Mouse (Mus musculus) olfactory bulb, adult 2 months (tissue): ENCODE results near the gene Farp1. TPM values are rescaled to one million over a fixed set of nuclear protein-coding genes. Genes with fewer than 3 reads are reported as not detected.

Experiments used
- H3K27ac ChIP-seq: fragments of 200-500 bp; 2 replicates; pipeline ENCODE4 v1.5.1; 2012; ENCODE audit warnings: low read depth, low read length; ENCODE audit not compliant: insufficient read depth
- H3K4me1 ChIP-seq: fragments of 200-500 bp; 2 replicates; pipeline ENCODE4 v1.6.1; 2012; ENCODE audit warnings: low read length; ENCODE audit not compliant: control insufficient read depth, insufficient read depth
- H3K4me3 ChIP-seq: fragments of 200-500 bp; 2 replicates; pipeline ENCODE4 v1.5.1; 2012; ENCODE audit warnings: mild to moderate bottlenecking, low read depth, low read length, moderate library complexity; ENCODE audit not compliant: insufficient read depth
- CTCF ChIP-seq: fragments of 200-500 bp; IDR thresholded peaks from 2 replicates; pipeline ENCODE4 v1.5.1; 2012; ENCODE audit warnings: low read depth, mild to moderate bottlenecking, low read length, moderate library complexity; ENCODE audit not compliant: insufficient read depth
- POLR2A ChIP-seq: fragments of 200-500 bp; IDR thresholded peaks from 2 replicates; pipeline ENCODE4 v1.6.1; 2012; ENCODE audit warnings: mild to moderate bottlenecking, low read depth, low read length, moderate library complexity; ENCODE audit not compliant: insufficient read depth
- WGBS: fragments of 180-500 bp; shearing (Covaris S2); methylation state at CpG from one replicate; pipeline ENCODE4 v1.1.7; 2018; 5-methylcytosine and 5-hydroxymethylcytosine counted together
- polyA plus RNA-seq: library from polyadenylated mRNA; stranded (reverse); fragments of >200 nt; gene quantifications from 2 replicates; pipeline ENCODE4 v1.2.4, GENCODE M21; 2012; ENCODE audit warnings: low replicate concordance; ENCODE audit not compliant: missing spikeins, insufficient read depth, insufficient read length

Farp1 gene
- not detected in 2 replicates for polyA plus RNA-seq

DNA sequence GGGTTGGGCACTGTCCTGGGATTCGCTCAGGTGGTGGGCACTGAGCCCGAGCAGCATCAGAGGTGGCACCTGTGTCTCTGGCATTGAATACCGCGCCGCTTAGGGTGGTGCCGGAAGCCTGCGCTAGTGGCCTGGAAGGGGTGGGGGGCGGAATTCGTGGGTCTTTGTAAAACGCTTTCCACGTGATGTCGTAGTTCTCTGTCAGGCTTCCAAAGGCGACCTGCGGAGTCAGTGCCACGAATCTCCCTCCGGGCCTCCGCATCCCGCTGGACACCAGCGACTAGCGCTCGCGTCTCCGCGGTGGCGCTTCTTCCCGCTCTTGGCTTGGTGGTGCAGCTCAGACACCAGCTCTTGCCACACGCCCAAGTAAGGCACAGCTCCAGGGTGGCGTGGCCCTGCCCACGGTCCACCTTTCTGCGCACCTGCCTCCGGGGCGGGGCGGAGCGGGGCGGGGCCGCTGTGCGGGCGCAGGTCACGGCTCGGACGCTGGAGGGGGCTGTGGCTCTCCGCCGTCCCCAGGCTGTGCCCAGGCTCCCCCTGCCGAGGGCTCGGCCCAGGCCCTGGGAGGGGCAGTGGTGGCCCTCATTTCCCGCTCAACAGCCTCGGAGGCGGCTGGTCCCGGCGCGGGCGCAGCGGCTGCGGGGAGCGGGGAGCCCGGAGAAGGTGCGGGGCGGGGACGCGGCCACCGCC lies at the start of gene Farp1:
Gene Farp1 (plus strand): TSS at position 228 of the 690 bp plus-strand sequence.
- peak within 1 kb of the TSS; percentile 79 for H3K27ac ChIP-seq
- peak; percentile 44; the same call in 1 of the 2 replicates for TF ChIP-seq CTCF
- peak; percentile 36; the same call in 1 of the 2 replicates for TF ChIP-seq POLR2A
- peak within 1 kb of the TSS; percentile 90 for H3K4me3 ChIP-seq
- peaks cover 12% of the 10 kb centered on the region for H3K4me1 ChIP-seq
- WGBS = 1% methylated on average over 61 of the region's 61 CpGs

DNA sequence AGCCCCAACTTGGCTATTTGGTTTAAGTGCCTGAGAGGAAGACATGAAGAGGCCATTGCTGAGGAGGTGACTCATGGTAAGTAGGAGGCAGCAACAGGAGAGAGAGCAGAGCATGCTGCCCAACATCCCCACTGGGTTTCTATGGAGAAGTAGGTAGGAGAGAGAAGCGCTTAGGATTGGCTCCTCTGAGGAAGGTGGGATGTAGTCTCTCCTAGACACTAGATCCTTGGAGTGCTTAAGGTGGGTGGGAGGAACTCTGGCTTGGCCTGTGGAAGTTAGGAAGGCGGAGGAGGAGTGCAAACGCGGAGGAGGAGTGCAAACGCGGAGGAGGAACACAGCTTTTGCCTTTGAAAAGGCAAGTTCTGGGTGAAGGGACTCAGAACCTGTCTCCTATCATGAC lies 45.9 kb upstream of the Farp1 start:
- Histone ChIP-seq H3K4me1 (peaks cover 5% of the 10 kb centered on the region), H3K4me3 (no peak overlapping the region), H3K27ac (no peak overlapping the region)
- WGBS = 50% methylated on average over 6 of the region's 6 CpGs
- TF ChIP-seq CTCF = no peak
- TF ChIP-seq POLR2A = no peak

DNA sequence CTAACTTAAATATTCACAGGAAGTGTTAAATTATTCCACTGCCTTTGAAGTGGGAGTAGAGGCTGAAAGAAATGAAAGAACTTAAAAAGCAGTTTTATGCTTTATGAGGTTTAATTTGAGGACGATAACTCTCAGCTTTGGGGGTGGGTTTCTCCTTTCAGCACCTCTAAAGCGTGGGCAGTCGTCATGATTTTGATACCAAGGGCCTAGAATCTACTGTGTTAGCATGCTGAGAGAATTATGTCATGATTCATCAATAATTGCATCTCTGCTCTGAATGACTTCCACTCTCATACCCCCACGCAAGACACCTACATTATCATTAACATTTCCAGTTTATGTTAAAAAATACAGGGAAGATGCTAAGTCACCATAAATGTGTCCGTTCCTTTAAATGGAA lies 37.3 kb upstream of the Farp1 start:
- Histone ChIP-seq H3K4me3 (no peak overlapping the region), H3K27ac (no peak overlapping the region), H3K4me1 (peaks cover 17% of the 10 kb centered on the region)
- TF ChIP-seq CTCF = no peak
- TF ChIP-seq POLR2A = no peak
- 46% methylated on average over 5 of the region's 5 CpGs for WGBS

DNA sequence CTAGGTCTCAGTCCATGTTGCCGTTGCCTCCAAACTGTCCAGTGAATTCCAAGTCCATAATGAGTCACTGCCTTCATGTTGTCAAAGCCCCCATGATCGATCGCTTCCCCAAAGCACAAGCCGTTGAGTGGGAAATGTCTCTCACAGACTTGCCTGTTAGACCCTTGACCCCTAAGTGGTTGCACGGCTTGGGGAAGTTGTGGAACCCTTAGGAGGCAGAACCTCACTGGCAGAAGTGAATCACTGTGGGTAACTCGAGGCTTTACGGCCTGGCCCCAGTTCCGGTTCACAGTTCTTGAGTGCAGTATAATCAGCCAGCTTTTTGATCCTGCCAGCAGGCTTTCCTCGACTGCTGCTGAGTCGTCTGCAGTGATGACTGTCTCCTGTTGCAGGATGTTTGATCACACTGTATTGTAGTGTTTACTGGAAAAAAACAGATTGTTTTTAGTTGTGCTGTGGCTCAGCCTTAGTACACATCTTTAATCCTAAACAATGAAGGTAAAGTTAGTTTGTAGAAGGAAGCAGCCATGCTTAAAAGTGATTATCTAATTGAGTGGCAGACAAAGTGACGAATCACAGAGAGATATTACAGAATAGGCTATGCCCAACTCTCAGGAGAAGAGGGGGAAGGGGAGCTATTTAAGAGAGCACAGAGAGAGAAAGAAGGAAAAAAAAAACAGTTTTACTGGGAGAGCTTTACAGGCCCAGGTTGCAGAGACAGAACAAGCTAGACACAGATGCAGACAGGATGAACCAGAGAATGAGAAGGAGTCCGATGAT lies 34.2 kb upstream of the Farp1 start:
- 60% methylated on average over 12 of the region's 12 CpGs for WGBS
- peaks cover 5% of the 10 kb centered on the region; the same call in 1 of the 2 replicates for H3K4me1 ChIP-seq
- TF ChIP-seq POLR2A = no peak
- no peak for TF ChIP-seq CTCF
- H3K27ac ChIP-seq = no peak overlapping the region
- H3K4me3 ChIP-seq = no peak overlapping the region

DNA sequence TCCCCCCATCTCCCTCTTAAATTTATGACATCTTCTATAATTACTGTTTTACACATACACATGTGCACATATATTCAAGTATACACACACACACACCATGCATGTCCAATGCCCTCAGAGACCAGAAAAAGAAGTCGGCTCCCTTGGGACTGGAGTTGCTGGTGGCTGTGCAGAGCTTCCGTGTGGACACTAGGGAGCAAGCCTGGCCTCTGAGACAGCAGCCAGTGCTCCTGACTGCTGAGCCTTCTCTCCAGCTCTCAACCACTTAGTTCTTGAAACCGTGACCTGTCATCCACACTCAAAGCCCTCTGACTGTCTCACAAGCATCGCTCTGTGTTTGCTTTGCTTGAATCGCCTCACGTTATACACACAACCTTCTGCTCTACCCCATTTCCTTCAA lies 29.4 kb upstream of the Farp1 start:
- TF ChIP-seq CTCF (no peak), POLR2A (no peak)
- no peak overlapping the region for H3K27ac ChIP-seq
- 92% methylated on average over 6 of the region's 6 CpGs for WGBS
- 0 out of 2 replicates have a peak, but pooled peaks cover under 1% of the 10 kb centered on the region for H3K4me1 ChIP-seq
- no peak overlapping the region for H3K4me3 ChIP-seq

DNA sequence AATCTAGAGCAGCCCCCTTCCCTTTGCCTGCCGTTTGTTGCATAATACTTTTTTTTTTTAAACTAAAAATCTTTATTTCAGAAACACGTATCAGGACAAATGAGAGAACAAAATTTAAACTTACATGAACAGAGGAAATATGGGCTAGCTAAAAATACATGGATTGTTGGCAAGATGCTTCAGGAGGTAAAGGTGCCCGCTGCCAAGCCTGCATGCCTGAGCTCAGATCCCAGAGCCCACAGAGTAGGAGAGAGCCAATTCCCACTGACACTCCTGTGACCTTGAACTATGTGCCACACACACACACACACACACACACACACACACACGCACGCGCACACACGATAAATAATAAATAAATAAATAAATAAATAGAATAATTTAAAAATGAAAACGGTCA lies 29.0 kb upstream of the Farp1 start:
- 91% methylated on average over 8 of the region's 8 CpGs for WGBS
- Histone ChIP-seq H3K27ac (no peak overlapping the region), H3K4me3 (no peak overlapping the region), H3K4me1 (no peaks in the 10 kb centered on the region)
- TF ChIP-seq CTCF = no peak
- no peak for TF ChIP-seq POLR2A

DNA sequence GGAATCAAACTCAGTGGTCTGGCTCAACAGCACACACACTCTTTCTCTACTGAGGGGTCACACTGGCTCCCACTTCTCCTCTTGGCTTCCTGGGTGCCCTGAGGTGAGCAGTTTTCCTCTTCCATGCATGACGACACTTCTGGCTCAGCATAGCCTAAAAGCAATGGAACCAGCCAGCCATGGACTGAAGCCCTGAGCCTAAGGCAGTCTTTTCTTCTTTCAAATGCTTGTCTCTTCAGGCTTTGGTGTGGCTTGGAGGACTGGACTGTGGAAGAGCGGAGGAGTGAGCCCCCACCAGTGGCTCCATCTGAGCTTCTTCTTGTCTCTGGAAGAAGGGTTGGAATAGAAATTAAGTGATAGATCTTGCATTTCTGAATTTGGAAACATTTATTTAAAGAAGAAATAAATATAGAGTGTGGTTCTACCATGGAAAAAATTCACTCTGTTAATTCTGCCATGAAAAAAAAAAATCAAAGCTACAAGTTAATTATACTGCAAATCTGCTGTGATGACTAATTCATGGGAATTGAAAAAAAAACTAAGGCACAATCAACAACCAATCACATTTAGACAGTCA lies 19.8 kb upstream of the Farp1 start:
- TF ChIP-seq POLR2A (no peak), CTCF (no peak)
- H3K4me1 ChIP-seq = peaks cover 12% of the 10 kb centered on the region
- H3K4me3 ChIP-seq = no peak overlapping the region
- peak overlapping the region; percentile 81 for H3K27ac ChIP-seq
- whole genome bisulfite sequencing = 43% methylated on average over 2 of the region's 2 CpGs

DNA sequence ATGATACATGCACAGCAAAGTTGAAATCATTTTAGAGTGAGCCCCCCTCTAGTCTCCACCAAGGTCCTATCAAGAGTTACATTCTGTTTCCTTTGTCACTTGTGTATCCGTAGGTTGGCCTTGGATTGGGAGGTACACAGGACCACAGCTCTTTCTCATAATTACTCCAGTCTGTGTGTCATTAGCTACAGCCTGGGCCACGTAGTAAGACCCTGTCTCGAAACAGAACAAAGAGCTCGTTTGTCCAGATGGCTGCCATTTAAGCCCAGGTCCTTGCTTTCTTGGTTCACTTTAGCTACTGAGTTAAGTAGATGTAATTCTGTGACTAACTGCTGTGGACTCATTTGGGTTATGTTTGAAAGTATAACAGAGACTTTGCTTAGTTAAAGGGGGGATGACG lies 12.6 kb upstream of the Farp1 start:
- TF ChIP-seq CTCF (no peak), POLR2A (no peak)
- no peak overlapping the region for H3K4me3 ChIP-seq
- H3K4me1 ChIP-seq = no peaks in the 10 kb centered on the region
- WGBS = 65% methylated on average over 5 of the region's 5 CpGs
- no peak overlapping the region for H3K27ac ChIP-seq

DNA sequence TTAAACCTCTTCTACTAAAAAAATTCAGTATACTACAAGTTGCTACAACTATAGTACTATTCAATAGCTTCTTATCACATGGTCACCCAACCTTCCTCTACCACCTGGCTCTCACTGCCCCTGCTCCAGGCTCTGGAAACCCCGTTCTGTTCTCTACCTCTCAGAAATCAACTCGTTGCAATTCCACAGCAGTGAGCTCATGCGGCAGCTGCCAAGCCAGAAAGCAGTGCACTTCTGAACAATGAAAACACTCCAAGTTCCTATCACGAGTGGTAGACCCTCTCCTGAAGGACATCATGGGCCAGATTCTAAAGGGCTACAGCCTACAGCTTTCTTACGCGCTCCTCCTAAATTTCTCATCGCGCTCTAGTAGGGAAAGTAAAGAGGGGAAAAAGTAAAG lies 9.6 kb upstream of the Farp1 start:
- Histone ChIP-seq H3K27ac (no peak overlapping the region), H3K4me1 (no peaks in the 10 kb centered on the region), H3K4me3 (no peak overlapping the region)
- TF ChIP-seq CTCF = no peak
- no peak for TF ChIP-seq POLR2A
- WGBS = 54% methylated on average over 8 of the region's 8 CpGs

DNA sequence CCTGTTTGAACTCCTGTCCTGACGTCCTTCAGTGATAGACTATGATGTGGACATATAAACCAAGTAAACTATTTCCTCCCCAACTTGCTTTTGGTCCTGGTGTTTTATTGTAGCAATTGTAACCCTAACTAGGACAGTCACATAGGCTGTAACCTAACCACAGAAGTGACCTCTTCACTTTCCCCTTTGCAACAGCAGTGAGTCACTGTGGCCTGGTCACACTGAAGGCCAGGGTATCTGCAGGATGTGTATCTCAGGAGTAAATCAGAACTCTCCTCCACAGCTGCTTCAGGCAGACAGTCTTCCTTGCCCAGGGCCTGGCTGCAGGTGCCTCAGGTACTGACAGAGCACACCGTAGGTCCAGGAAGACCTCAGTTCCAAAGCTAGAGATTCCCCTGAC lies 3.6 kb upstream of the Farp1 start:
- TF ChIP-seq CTCF = no peak
- TF ChIP-seq POLR2A = no peak
- WGBS = 88% methylated on average over 2 of the region's 2 CpGs
- Histone ChIP-seq H3K27ac (no peak overlapping the region), H3K4me1 (peaks cover 12% of the 10 kb centered on the region), H3K4me3 (no peak overlapping the region)
